Mouse (Mus musculus) monocyte, adult 2 months (primary cell): ENCODE data around the gene Prph.
"Not testable (repeated sequence)": the region's sequence is repeated elsewhere in the genome, so short reads cannot be mapped to it uniquely, and the experiment has no call there.

Experiments
- DNase-seq, 2 experiments: peaks; one replicate each; pipeline ENCODE4 v3.0.0; 2022; ENCODE audit warnings: low spot score in 2 of 2, low read depth in 1 of 2

The Prph gene

GRCm38 (mm10) chr15:99032726-99033250, 22.2 kb upstream of the Prph start:
- no peak for DNase-seq

- no peak for DNase-seq
Observed at GRCm38 (mm10) chr15:99033498-99034270, 21.3 kb upstream of the Prph start.

GRCm38 (mm10) chr15:99035431-99035830, 19.5 kb upstream of the Prph start:
- DNase-seq: no peak

GRCm38 (mm10) chr15:99036249-99036905, 18.6 kb upstream of the Prph start:
- DNase-seq: no peak

- DNase-seq: no peak
Observed at GRCm38 (mm10) chr15:99038025-99038424, 16.9 kb upstream of the Prph start.

GRCm38 (mm10) chr15:99038797-99039196, 16.2 kb upstream of the Prph start:
- no peak for DNase-seq

GRCm38 (mm10) chr15:99039306-99039705, 15.7 kb upstream of the Prph start:
- no peak for DNase-seq

GRCm38 (mm10) chr15:99039996-99040919, 14.7 kb upstream of the Prph start:
- DNase-seq: no peak

- no peak for DNase-seq
Observed at GRCm38 (mm10) chr15:99040920-99041856, 13.8 kb upstream of the Prph start.

GRCm38 (mm10) chr15:99042334-99042733, 12.6 kb upstream of the Prph start:
- DNase-seq: no peak

GRCm38 (mm10) chr15:99044854-99045253, 10.1 kb upstream of the Prph start:
- DNase-seq: no peak

- not testable (repeated sequence) for DNase-seq
Observed at GRCm38 (mm10) chr15:99045734-99046133, 9.2 kb upstream of the Prph start.

- no peak for DNase-seq
Observed at GRCm38 (mm10) chr15:99049473-99050253, 5.3 kb upstream of the Prph start.

GRCm38 (mm10) chr15:99053373-99053772, 1.6 kb upstream of the Prph start:
- no peak for DNase-seq

- DNase-seq: no peak
Observed at GRCm38 (mm10) chr15:99055511-99055961, 562 bp downstream of the Prph start.

- DNase-seq: no peak
Observed at GRCm38 (mm10) chr15:99056332-99056731, 1.4 kb downstream of the Prph start.

GRCm38 (mm10) chr15:99065557-99066165, 10.7 kb downstream of the Prph start:
- no peak for DNase-seq

- no peak for DNase-seq
Observed at GRCm38 (mm10) chr15:99071988-99072387, 17.0 kb downstream of the Prph start.

GRCm38 (mm10) chr15:99074019-99074599, 19.1 kb downstream of the Prph start, which contains the start of gene Troap:
Troap (plus strand) TSS chr15:99074575.
- DNase-seq: no peak
